Mouse (Mus musculus): ENCODE results near the gene Rgs6.

Rgs6 gene

DNA sequence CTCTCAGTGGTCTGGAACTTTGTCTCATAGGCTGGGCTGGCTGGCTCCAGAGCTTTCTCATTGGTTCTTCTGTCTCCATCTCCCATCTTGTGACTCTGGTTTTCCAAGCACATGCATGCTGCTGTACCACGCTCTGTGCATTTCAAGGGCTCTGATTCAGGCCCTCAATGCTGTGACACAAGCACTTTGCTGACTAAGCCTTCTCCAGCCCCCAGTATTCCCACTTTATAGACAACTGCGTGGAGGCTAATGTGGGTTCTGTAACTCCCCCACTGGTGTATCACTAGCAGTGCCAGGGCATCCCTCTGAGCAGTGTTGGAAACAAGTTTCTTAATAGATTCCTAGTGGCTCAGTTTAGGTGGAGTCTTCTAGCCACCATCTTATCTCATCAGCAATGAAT, 174.0 kb downstream of the Rgs6 start:
- DNase-seq: no peak

DNA sequence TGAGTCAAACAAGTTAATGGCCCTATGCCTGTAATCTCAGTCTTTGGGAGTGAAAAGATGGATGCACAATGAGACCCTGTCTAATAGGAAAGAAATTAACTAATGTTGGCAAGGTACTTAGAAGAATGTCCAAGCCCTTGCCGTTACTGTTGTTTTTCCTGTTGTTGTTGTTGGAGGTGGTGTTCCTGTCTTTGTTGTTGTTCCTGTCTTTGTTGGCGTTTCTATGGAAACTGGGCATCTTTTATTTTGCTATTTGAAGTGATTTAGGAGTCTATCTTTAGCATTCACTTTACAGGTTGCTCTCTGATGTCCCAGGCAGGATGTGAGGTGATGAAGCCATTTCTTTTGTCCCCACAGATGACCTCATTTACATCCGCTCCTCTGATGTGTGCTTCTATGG, 180.6 kb downstream of the Rgs6 start:
- DNase-seq: no peak

DNA sequence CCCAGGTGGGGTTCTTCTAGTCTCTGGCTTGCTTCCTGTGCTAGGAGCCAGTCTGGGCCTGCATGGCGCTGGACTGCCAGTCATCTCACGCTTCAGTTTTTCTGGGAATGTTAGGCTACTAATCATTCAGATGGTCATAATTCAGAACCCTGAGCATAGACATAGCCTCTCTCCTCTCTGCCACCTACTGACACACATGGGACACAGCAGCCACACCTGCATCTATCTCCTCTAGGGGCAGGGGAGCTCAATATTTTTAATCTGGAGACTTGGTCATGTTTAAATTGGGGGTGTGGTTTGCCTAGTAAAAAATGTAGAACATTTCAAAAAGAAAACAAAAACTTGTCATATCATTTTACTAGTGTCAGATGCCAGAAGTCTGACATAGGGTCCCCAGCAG, 184.1 kb downstream of the Rgs6 start:
- no peak for DNase-seq

DNA sequence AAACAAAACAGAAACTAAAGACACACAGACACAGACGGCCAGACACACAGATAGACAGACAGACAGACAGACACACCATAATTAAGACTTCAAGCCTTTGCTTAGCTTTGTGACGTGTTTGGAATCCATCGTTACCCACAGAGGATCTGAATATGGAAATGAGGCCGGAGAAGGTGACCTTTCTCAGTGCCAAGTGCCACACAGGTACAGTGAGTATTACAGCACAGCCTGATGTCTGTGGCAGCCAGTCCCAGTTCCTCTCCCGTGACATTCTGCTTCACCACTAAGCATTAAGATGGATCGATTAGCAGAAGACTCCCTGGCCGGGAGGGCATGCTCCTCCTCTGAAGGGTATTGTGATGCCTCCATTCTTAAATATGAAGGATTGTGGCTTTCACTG, 186.5 kb downstream of the Rgs6 start:
- no peak for DNase-seq

DNA sequence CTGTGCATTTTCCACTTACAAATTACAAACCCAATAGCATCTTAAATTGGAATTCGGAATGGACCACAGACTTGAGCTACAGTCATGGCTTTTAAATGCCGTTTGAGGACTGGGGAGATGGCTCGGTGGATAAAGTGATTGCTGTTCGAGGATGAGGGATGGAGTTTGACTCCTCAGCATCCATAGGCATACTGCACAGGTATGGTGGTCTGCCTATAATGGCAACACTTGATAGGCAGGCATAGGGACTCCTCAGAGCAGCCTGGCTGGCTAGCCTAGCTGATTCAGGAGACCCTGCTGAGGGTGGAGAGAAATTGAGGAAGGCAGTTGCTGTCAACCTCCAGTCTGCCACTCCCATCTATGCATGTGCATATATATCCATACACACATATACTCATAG, 188.6 kb downstream of the Rgs6 start:
- no peak for DNase-seq

DNA sequence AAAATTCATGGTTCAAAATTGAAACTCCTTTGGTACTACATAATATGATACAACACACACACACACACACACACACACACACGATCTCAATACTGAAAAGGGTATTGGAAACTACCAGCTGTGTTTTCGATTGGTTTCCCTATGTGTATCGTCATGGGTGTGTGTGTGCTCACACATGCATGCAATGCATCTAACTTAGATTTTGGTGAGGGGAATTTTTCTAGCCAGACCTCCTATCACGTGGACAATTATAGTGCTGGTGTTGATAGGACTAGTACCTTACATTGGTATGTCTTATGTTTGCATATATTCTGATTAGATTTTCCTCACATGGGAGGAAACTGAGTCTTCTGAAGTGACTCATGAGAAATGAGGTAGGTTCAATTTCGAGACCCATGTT, 192.8 kb downstream of the Rgs6 start:
- no peak for DNase-seq

DNA sequence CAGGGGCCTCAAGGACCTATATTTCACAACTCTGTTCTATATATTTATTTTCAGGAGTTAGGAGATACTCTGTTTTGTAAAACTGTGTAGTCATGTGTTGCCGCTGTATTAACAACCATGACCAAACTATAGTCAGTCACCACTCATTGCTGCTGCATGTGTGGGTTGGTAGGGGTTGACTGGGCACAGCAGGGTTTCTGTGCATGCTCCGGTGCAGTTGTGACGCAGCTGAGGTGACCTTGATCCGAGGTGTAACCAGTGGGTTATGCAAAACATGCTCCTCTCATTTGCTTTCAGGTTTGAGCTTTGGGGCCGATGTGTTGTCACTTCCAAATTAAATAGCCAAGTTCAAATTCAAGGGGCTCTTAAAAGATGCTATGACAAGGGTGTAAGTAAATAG, 193.3 kb downstream of the Rgs6 start:
- no peak for DNase-seq

DNA sequence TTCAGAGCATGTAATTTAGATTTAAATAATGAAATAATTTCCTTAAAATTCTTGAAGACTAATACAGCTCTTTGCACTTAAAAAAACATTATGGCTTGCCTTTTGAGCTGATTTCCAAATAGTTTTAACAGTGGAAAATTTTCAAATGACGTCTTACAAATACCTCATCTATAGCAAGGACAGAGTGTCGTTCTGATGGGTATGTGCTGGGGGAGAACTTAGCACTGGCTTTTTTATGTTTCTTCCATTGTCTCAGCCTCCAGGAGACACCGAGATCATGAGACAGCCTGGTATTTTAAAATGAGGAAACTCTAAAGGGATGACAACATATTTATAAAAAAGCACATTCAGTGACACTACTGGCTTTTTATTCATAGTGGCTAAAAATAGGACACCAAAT, 204.0 kb downstream of the Rgs6 start:
- no peak for DNase-seq

DNA sequence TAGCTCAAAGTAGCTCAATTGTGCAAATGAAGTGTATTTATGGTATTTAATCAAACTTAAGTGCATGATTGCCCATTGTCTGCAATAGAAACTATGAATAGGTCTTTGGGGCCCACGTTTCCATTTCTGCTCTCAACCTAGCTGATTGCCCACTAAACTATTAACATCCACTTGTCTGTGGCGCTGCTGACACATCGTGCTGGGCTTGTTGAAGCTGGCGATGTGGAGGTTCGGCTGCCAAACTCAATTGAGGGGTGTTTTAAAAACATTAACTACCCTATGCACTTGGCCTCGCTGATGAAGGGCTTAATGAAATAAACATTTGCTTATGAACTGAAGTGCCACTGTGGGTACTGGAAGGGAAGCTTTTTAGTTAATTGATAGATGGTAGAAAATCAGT, 211.8 kb downstream of the Rgs6 start:
- DNase-seq: no peak

DNA sequence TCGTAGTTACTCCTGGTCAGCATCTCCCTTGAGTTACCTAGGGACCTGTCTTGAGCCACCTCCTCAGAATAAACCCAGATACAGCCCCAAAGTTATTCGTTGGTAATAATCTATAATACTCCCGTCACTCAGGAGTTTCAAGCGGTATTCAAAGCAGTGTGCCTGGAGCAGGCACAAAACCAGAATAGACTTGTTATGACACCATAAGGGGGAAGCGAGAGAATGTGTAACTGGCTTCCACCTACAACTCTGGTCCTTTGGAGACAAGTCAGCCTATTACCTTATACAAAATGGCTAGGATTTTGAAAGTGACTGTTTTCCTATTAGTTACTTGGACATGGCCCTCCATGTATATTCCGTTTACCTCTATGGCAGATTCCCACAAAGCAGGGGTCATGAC, 213.6 kb downstream of the Rgs6 start:
- DNase-seq: no peak

DNA sequence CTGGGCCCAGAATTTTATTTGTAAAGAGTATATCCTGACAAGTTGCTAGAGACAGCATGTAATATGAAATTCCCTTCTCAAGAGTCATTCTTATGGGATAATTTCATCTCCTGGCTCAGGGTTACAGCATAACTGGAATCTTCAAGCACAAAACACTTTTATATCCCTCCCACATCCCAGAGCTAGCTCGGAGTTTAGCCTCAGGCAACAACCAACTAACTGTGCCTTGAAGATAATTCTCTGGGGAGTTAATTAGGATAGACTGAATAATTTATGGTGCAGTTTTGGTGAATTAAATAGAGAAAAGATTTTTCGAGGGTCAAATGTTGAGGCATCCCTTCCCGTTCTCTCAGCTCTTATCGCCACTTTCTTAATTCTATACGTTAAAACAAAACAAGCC, 214.6 kb downstream of the Rgs6 start:
- DNase-seq: no peak

DNA sequence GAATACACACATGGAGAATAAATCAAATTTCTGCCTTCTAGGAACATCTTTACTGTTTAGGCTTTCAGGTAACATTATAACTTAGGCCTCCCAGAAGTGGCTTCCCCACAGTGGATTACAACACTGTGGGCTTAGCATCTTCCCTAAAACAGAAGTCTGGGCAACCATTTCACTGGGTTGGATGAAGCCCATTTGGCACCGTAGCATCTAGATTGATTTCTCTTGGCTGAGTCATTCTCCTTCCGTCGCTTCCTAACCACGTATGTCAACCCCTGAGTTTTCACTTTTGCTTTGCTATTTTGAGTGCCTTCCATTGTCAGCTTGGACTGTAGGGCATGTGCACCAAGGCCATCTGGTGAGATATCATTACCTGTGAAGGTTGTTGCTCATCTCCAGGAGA, 217.1 kb downstream of the Rgs6 start:
- no peak for DNase-seq

DNA sequence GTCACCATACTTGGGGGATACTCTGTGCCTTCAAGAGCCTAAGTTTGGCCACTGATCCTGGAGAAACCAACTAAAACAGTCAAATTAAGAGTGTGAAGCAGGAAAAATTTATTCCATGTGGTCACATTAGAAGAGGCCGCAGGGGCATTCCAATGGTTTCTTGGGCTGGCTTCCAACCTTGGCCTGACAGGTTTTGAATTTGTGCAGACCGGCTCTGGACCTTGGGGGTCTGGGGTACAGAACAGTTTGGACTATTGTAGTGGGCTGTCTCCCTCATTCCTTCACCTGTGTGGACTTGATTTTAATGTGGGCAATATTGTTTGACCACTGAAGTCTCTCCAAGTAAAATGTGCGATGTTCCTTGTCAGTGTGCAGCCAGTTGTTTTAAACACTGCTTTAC, 222.5 kb downstream of the Rgs6 start:
- no peak for DNase-seq

DNA sequence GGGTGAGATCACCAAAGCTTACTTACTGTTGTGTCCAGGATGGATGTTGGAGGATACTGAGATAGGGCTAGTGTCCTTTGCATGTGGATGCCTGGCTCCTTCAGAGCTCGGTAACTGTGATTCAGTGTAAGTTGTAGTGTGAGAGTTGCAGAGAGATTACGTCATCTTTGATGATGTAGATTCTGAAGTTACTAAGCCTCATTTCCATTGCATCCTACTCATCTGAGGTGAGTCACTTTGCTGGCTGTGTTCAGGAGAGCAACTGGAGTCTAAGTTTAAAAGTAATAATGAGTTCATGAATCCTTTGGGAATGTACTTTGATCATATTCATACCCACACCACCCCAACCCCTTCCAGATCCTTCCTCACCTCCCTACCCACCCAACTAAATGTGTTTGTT, 227.9 kb downstream of the Rgs6 start:
- no peak for DNase-seq

DNA sequence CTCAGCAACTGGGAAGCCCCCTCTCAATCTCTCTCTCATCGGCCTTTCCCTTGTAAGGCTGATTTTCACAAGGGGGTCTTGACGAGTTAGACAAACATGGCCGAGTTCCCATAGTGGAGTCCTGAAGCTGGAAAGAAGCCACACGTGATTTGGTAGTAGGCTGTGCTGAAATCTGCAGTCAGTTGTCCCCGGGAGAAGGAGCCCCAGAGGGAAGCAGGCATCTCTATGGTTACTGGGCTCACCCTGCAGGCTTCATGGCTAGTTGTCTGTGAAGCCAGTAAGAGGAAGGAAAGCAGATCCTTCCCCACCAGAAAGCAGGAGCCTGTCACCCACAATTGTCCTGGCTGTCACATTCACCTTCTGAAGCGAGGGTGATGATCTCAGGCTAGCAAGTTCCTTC, 231.2 kb downstream of the Rgs6 start:
- no peak for DNase-seq

DNA sequence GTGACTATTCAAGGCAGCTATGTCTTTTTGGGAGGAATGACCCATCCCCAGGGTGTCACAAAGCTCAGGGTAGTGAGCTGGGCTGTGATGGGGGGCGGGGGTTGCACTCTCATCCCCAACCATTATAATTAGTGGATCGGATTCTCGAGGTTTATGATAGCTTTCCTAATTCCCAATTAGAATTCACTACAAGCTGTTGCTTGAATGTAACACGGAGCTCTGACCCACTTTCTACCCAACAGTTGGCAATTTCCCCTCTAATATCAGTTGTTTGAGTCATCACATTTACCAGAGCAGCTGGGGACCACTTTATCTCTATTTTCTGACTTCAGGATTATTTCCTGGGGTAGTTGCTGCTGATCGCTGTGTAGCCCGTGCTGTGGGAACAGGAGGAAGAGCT, 231.9 kb downstream of the Rgs6 start:
- no peak for DNase-seq

DNA sequence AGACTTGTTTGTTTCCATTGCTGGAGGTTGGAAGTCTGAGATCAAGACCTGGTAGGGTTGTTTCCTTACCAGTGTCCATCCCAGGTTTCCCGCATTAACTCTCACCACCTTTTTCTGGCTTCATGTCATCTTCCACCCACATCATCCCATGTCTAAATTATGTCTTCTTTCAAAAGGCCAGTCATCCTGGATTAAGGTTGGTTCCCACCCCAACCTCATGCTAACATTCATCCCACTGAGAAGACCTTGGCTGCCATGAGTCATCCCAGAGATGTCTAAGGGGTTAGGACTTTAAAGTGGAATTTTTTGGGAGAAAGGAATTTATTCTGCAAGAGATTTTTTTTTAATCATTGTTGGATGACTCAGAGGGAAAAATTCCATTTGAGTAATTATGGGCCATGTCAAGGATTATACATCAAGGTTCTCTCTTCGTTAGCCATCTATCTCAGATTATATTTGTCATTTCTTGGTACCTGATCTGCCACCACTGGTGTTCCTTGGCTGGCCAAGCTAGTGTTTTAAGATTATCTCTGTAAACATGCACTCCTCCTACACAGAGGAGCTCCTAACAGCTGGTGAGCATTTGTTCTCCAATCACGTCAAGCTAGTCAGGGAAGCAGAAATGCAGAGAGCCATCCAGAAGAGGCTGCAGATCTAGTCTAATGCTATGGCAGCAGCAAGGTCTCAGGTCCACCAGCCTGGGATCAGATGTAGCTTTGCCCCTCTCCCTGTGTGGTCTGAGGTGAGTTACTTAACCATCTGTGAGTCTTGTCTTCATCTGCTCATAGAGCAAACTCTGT, 234.9 kb downstream of the Rgs6 start:
- no peak for DNase-seq

DNA sequence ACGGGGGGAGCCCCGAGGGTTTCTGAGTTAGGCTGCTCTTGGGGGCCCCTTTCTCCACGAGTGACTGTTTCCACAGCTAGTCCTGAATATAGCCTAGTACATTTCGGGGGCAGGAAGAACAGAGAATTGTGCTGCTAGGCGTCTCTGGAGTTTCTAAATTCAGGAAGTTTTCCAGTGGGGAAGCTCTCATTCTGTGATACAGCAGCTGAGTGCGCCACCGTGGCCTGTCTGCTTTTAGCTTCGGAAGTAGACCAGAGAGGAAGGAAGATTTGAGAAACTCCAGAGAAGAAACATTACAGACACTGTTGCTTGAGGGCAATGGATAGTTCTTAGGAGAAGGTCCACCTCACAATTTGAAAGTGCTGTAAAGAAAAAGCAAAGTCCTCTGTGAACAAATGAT, 242.2 kb downstream of the Rgs6 start:
- no peak for DNase-seq

DNA sequence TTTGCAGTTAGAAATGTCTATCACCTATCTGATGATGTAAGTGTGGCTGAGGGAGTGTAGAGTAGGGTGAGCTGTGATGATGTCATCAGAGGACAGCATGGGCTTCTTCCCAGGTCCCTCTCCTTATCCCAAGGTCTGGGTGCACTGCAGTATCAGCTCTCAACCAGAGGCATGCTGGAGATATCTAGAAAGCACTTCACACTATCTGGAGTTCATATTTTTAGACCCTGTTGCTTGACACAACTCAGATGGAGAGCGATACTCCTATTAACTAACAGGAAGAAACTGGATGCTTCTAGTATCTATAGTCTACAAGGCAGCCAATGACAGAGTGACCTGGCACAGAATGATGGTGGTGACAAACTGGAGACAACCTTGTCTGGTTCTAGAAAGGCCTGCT, 250.5 kb downstream of the Rgs6 start:
- DNase-seq: no peak

DNA sequence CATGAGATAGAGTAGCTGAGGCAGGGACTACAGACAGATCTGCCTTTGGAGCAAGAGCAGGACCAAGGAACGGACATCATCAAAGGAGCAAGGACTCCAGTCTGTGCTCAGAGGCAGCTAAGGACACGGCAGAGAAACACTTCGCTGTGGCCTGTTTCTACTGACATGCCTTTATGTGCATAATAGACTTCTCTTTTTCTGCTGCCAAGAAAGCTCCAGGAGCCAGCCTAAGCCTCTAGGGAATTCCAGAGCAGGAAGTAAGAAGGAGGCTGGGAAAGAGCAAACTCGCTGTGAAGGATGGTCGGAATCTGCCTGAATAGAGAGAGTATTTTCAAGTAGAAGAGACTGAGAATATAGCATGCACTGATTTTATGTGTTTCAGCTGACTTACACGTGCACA, 253.5 kb downstream of the Rgs6 start:
- DNase-seq: no peak

DNA sequence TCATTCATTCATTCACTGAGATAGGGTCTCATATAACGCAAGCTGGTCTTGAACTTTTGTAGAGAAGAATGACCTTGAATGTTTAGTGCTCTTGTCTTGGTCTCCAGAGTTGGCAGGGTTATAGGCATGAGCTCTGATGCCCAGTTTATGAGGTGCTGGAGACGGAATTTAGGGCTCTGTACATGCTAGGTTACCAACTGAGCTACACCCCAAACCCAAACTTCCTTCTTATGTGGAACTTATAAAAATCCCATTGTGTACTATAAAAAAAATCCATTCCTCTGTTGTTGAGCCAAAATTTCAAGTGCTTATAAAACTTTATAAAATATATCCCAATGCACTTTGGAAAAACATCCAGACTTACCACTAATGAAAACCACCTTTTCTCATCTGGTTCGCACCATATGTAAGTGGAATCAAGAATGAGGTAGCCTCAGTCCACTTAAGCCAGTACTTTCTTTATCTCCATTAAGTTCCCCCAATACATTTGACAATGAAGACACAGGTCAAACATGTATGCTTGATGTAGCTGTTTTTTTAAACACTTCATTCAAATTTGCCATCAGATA, 260.3 kb downstream of the Rgs6 start:
- no peak for DNase-seq

DNA sequence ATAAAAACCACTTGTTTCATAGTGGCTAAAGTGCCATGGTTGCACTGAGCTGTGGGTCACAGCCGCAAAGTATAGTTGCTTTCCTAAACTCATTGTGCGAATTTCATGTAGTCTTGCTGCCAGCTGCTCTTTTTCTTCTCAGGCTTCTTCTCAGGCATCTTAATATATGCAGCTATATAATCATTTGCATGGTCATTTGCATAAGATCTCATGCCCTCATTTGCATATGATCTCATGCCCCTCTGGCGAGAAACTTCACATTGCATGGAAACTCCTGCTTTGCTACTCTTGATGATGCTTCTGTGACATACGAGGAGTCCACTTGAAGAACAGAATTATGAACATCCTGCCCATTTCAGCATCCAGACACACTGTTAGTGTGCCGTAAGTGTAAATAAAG, 266.8 kb downstream of the Rgs6 start:
- DNase-seq: no peak

DNA sequence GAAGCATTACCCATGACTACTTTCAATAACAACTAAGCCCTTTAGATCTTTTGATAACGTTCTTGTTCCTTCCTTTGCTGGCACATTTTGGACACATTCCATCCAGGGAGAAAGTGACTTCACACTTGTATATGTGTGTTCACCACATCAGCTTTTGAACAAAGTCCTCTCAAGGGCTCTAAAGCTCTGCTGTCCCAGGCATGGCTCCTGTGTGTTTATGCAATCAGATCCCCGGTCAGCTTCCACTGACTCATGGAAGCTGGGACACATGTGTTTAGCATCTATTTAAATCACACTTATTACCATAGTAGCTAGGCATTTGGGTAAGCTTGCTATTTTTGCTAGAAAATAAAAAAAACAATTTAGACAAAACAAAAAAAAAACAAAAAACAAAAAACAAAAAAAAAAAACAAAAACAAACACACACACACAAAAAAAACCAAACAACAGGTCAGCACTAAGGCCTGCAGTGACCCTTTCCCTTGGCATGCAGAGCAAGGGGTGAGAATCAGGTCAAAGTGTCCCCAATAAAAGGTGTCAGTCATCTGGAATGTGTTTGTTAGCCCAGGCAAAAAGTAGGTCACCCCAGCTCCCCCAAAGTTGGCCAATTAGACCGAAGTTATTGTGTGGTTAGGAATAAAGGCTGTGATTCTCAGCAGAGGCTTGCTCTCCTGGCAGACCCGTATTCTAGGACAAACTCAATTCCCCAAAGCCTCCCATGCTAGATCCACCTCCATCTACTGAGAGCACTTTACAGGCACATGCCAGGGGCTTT, 267.4 kb downstream of the Rgs6 start:
- no peak for DNase-seq

DNA sequence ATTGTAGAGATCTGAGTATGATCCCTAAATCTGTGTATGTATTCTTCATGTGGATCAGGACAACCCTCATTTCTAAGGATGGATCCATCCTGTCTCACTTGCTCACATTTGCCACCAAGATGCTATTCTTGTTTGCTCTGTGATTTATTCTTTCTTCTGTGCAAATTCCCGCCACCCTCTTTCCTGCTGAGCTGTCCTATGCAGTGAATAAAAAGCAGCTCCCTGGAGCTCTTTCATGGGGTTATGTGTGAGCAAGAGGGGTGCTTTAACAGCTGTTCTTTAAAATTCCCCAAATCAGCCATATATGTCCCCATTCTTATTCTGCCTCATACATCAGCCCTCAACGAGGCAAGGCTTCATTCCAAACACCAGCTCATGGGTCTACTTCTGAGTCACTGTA, 277.6 kb downstream of the Rgs6 start:
- no peak for DNase-seq
